Mouse (Mus musculus): ENCODE results near the gene Mlh3. TPM values are rescaled to one million over a fixed set of nuclear protein-coding genes. Genes with fewer than 3 reads are reported as not detected.

Gene Mlh3
- total and polyA plus RNA-seq, 3 experiments = 1.9 to 33.6 (median 20.8) TPM

DNA sequence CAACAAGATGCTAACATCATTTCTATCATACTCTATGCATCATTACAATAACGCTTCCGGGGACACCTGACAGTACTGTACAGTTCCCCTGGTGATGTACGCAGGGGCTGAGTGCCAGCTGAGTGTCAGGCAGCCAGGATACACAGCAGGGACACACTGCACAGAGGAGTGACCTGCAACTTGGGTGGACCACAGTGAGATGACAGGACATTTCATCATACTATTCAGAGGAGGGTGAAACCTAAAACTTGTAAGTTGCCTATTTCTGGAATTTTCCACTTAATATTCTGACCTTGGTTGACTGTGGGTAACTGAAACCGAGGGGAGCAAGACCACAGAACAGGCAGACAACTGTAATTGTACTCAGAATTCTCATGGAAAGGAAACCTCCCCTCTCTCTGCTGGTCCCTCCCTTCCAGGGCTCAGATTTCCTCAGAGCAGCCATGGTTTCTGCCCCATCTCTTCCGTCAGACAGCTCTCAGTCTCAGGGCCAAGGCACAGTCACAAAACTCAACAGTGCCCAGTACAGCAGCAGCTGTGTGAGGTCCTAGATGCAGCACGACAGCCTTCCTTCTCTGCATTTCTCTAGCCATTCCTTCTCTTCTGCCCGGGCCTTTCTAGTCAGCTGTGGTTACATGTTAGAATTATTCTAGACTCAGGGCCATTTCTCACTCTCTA, 14.2 kb downstream of the Mlh3 start:
- H3K36me3 ChIP-seq (replicated peaks) = peaks cover 27% of the 10 kb centered on the region
- H3K4me3 ChIP-seq (ENCODE audit: low read depth, low read length) = no peak overlapping the region
- ATAC-seq (ENCODE audit: extremely low read depth, insufficient number of reproducible peaks, low FRiP score, poor library complexity, severe bottlenecking) (no peak), DNase-seq (ENCODE audit: low spot score) (no peak)
- no peaks in the 10 kb centered on the region for H3K9me3 ChIP-seq (replicated peaks)
- H3K4me1 ChIP-seq (ENCODE audit: insufficient read depth, low read depth, low read length) = peaks cover 13% of the 10 kb centered on the region
- TF ChIP-seq GATA1 (IDR thresholded peaks at IDR 0.05; ENCODE audit: borderline replicate concordance, low read length) = no peak
- TF ChIP-seq POLR2AphosphoS5 (IDR thresholded peaks at IDR 0.05; ENCODE audit: insufficient replicate concordance, low read depth, low read length) = no peak
- no peaks in the 10 kb centered on the region for H3K27me3 ChIP-seq (ENCODE audit: insufficient read depth, low read length)

- H3K36me3 ChIP-seq (replicated peaks) = peaks cover 13% of the 10 kb centered on the region
- no peak for ATAC-seq (ENCODE audit: extremely low read depth, insufficient number of reproducible peaks, low FRiP score, poor library complexity, severe bottlenecking)
- H3K4me1 ChIP-seq (ENCODE audit: insufficient read depth, low read depth, low read length) = peaks cover 9% of the 10 kb centered on the region
- H3K4me3 ChIP-seq (ENCODE audit: low read depth, low read length) = no peak overlapping the region
- H3K27me3 ChIP-seq (ENCODE audit: insufficient read depth, low read length) = no peaks in the 10 kb centered on the region; the same call in 1 of the 2 replicates
- DNase-seq (ENCODE audit: low spot score) = no peak
- TF ChIP-seq TAL1 (conservative IDR thresholded peaks at IDR 0.05; ENCODE audit: low read depth, low read length) (no peak), GATA1 (IDR thresholded peaks at IDR 0.05; ENCODE audit: borderline replicate concordance, low read length) (no peak), CTCF (IDR thresholded peaks at IDR 0.05; ENCODE audit: low read depth, low read length) (no peak), GATA2 (IDR thresholded peaks at IDR 0.05; ENCODE audit: borderline replicate concordance, low read depth, low read length) (no peak), POLR2AphosphoS5 (IDR thresholded peaks at IDR 0.05; ENCODE audit: insufficient replicate concordance, low read depth, low read length) (no peak)
- peaks cover 5% of the 10 kb centered on the region for H3K9me3 ChIP-seq (replicated peaks)
These were observed 18.3 kb downstream of the Mlh3 start for GRCm38 (mm10) chr12:85252083-85252482.

GRCm38 (mm10) chr12:85237553-85237952, 32.8 kb downstream of the Mlh3 start:
- Histone ChIP-seq H3K27me3 (ENCODE audit: insufficient read depth, low read length) (peaks cover 3% of the 10 kb centered on the region; the same call in 1 of the 2 replicates), H3K9me3 (replicated peaks) (no peaks in the 10 kb centered on the region), H3K36me3 (replicated peaks) (peaks cover 47% of the 10 kb centered on the region), H3K4me3 (ENCODE audit: low read depth, low read length) (no peak overlapping the region), H3K4me1 (ENCODE audit: insufficient read depth, low read depth, low read length) (peaks cover 5% of the 10 kb centered on the region)
- DNase-seq (ENCODE audit: low spot score) (no peak), ATAC-seq (ENCODE audit: extremely low read depth, insufficient number of reproducible peaks, low FRiP score, poor library complexity, severe bottlenecking) (no peak)
- TF ChIP-seq TAL1 (conservative IDR thresholded peaks at IDR 0.05; ENCODE audit: low read depth, low read length) (no peak), GATA2 (IDR thresholded peaks at IDR 0.05; ENCODE audit: borderline replicate concordance, low read depth, low read length) (no peak), CTCF (IDR thresholded peaks at IDR 0.05; ENCODE audit: low read depth, low read length) (no peak), POLR2AphosphoS5 (IDR thresholded peaks at IDR 0.05; ENCODE audit: insufficient replicate concordance, low read depth, low read length) (no peak), GATA1 (IDR thresholded peaks at IDR 0.05; ENCODE audit: borderline replicate concordance, low read length) (no peak)

DNA sequence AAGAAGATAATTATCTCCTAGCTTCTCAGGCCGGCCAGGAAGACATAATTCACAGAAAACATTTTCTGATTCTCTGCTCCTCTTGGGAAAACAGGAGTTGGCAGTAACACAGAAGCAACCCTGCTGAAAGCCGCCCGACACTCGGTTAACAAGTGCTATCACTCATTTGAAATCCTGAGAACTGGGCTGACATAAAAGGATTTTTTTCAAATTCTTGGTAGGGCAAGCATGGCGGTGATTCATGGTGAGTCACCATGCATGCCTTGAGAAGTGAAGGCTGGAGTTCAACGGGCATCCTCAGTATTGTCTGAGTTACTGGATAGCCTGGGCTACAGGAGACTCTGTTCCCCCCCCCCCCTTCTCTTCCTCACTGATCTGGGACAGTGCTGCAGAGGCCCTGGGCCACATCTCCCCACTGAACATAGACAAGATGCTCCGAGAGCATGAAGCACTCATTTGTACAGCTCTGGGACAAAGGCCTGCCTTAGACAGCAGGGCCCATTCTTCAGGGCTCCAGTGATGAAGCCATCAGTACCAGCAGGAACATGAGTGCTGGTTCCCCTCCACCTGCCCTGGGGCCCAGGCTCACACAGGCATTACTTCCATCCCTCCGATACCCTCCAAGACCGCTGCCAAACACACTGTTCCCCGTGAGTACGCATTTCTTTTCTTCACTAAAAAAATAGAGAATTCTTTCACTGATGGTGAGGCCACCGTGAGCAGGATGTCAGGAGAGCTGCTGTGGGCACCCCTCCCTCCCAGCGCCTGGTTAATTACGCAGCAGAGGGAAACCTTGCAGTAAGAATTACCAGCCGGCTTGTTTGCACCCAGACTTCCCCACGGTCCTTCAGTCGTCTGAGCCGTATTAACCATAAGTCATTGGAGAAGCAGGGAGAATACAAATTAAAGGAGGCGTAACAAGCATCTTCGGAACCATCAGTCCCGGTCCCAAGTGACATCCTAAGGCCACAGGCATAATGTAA, 36.7 kb downstream of the Mlh3 start:
- H3K9me3 ChIP-seq (replicated peaks) = no peaks in the 10 kb centered on the region
- peaks cover 3% of the 10 kb centered on the region; the same call in 1 of the 2 replicates for H3K4me1 ChIP-seq (ENCODE audit: insufficient read depth, low read depth, low read length)
- DNase-seq (ENCODE audit: low spot score) = no peak
- H3K4me3 ChIP-seq (ENCODE audit: low read depth, low read length) = no peak overlapping the region
- H3K36me3 ChIP-seq (replicated peaks) = peaks cover 35% of the 10 kb centered on the region
- TF ChIP-seq GATA1 (IDR thresholded peaks at IDR 0.05; ENCODE audit: borderline replicate concordance, low read length) (no peak), POLR2AphosphoS5 (IDR thresholded peaks at IDR 0.05; ENCODE audit: insufficient replicate concordance, low read depth, low read length) (no peak), CTCF (IDR thresholded peaks at IDR 0.05; ENCODE audit: low read depth, low read length) (no peak), GATA2 (IDR thresholded peaks at IDR 0.05; ENCODE audit: borderline replicate concordance, low read depth, low read length) (no peak), TAL1 (conservative IDR thresholded peaks at IDR 0.05; ENCODE audit: low read depth, low read length) (no peak)
- peaks cover 6% of the 10 kb centered on the region; the same call in 1 of the 2 replicates for H3K27me3 ChIP-seq (ENCODE audit: insufficient read depth, low read length)
- no peak for ATAC-seq (ENCODE audit: extremely low read depth, insufficient number of reproducible peaks, low FRiP score, poor library complexity, severe bottlenecking)

DNA sequence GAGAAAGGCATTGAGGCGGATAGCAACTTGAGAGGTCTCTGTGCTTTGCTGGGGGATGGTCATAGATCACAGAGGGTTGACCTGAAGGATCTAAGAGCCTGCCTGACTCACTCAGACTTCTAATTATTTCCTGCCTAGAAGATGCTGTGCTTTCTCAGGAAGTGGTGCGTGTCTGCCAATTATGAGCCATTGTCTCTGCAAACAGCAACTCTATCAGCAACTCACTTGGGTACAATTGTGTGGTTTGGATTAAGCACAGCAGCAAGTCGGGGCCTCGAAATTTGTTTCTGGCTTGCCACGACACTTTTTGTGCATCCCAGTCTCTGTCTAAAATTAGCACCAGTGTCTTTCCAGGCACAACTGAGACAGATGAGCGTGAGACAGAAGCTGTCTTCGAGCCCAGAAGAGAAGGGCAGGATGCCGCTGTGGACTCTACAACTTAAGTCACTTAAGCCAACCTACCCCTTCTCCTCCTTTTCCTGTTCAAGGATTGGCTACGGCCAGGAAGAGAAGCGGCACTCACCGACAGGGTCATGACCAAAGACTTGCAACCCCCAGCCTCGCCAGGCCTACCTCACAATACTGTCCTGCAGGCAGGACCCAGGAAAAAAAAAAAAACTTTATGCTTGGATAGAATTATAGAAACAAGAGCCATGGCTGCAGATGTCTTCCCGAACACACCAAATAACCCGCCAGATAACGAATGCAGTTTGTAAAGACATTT, 42.4 kb downstream of the Mlh3 start:
- TF ChIP-seq GATA1 (IDR thresholded peaks at IDR 0.05; ENCODE audit: borderline replicate concordance, low read length) = no peak
- no peak for TF ChIP-seq GATA2 (IDR thresholded peaks at IDR 0.05; ENCODE audit: borderline replicate concordance, low read depth, low read length)
- TF ChIP-seq CTCF (IDR thresholded peaks at IDR 0.05; ENCODE audit: low read depth, low read length) = no peak
- TF ChIP-seq TAL1 (conservative IDR thresholded peaks at IDR 0.05; ENCODE audit: low read depth, low read length) = no peak
- no peak for TF ChIP-seq POLR2AphosphoS5 (IDR thresholded peaks at IDR 0.05; ENCODE audit: insufficient replicate concordance, low read depth, low read length)
- ATAC-seq (ENCODE audit: extremely low read depth, insufficient number of reproducible peaks, low FRiP score, poor library complexity, severe bottlenecking) = no peak
- H3K27me3 ChIP-seq (ENCODE audit: insufficient read depth, low read length) = peaks cover 6% of the 10 kb centered on the region; the same call in 1 of the 2 replicates

More for the DNA sequence above, 42.4 kb downstream of the Mlh3 start:
- no peaks in the 10 kb centered on the region for H3K9me3 ChIP-seq (replicated peaks)
- DNase-seq (ENCODE audit: low spot score) = no peak
- H3K4me1 ChIP-seq (ENCODE audit: insufficient read depth, low read depth, low read length) = peaks cover 5% of the 10 kb centered on the region; the same call in 1 of the 2 replicates
- H3K36me3 ChIP-seq (replicated peaks) = peaks cover 58% of the 10 kb centered on the region
- no peak overlapping the region for H3K4me3 ChIP-seq (ENCODE audit: low read depth, low read length)

Measured in G1E (cell line).